Mouse (Mus musculus) forebrain, embryonic 15.5 days (tissue): Measurements from ENCODE around the gene Glis1. TPM values are rescaled to one million over a fixed set of nuclear protein-coding genes. Genes with fewer than 3 reads are reported as not detected.

ENCODE experiments used
- ATAC-seq: fragments of 200-750 bp; cut with Nextera tagmentation; replicated peaks from 2 replicates; pipeline ENCODE4 v1.8.0; 2017; ENCODE audit warnings: mild to moderate bottlenecking, moderate TSS enrichment, moderate library complexity
- H3K27ac ChIP-seq: fragments of 300-500 bp; sonication (generic); replicated peaks from 2 replicates; pipeline ENCODE4 v1.5.1; 2015; ENCODE audit warnings: mild to moderate bottlenecking, inconsistent platforms
- H3K27me3 ChIP-seq: fragments of 300-500 bp; sonication (generic); 2 replicates; pipeline ENCODE4 v1.6.1; 2015; ENCODE audit warnings: inconsistent platforms
- H3K36me3 ChIP-seq: fragments of 300-500 bp; sonication (generic); 2 replicates; pipeline ENCODE4 v1.6.1; 2015; ENCODE audit warnings: mild to moderate bottlenecking, inconsistent platforms
- H3K4me1 ChIP-seq: fragments of 300-500 bp; sonication (generic); 2 replicates; pipeline ENCODE4 v1.6.1; 2015; ENCODE audit warnings: inconsistent platforms
- H3K4me2 ChIP-seq: fragments of 300-500 bp; sonication (generic); replicated peaks from 2 replicates; pipeline ENCODE4 v1.6.1; 2015; ENCODE audit warnings: mild to moderate bottlenecking, inconsistent platforms
- H3K4me3 ChIP-seq: fragments of 300-500 bp; sonication (generic); 2 replicates; pipeline ENCODE4 v1.5.1; 2015; ENCODE audit warnings: mild to moderate bottlenecking, inconsistent platforms
- H3K9ac ChIP-seq: fragments of 300-500 bp; sonication (generic); replicated peaks from 2 replicates; pipeline ENCODE4 v1.6.1; 2015; ENCODE audit warnings: mild to moderate bottlenecking, inconsistent platforms
- H3K9me3 ChIP-seq: fragments of 300-500 bp; sonication (generic); 2 replicates; pipeline ENCODE4 v1.6.1; 2016; ENCODE audit warnings: inconsistent platforms
- WGBS: fragments of 180-500 bp; shearing (Covaris S2); methylation state at CpG from one replicate; pipeline ENCODE4 v1.1.7; 2015; ENCODE audit warnings: mixed read lengths; 5-methylcytosine and 5-hydroxymethylcytosine counted together
- polyA plus RNA-seq: library from polyadenylated mRNA; unstranded; fragments of >200 nt; fragmentation: Nextera tagmentation; extraction: Ambion mirVana; gene quantifications from 2 replicates; pipeline ENCODE4 v1.2.1, GENCODE M21; 2015

The Glis1 gene
- polyA plus RNA-seq, 1 experiment from 2014 or later, result 0.95 TPM

- Histone ChIP-seq H3K27ac (no peak overlapping the region), H3K4me2 (peak overlapping the region; percentile 95), H3K27me3 (peaks cover 37% of the 10 kb centered on the region), H3K4me1 (peaks cover 16% of the 10 kb centered on the region), H3K9ac (peak overlapping the region; percentile 50), H3K4me3 (peak overlapping the region; percentile 71), H3K36me3 (no peaks in the 10 kb centered on the region), H3K9me3 (no peaks in the 10 kb centered on the region)
- no peak for ATAC-seq
- 5% methylated on average over 15 of the region's 15 CpGs for WGBS
Observed at GRCm38 (mm10) chr4:107433998-107434355, 414 bp upstream of the Glis1 start.

- Histone ChIP-seq H3K4me3 (peak overlapping the region; percentile 71), H3K9me3 (no peaks in the 10 kb centered on the region), H3K36me3 (no peaks in the 10 kb centered on the region), H3K9ac (peak overlapping the region; percentile 50), H3K4me2 (peak overlapping the region; percentile 95), H3K27ac (no peak overlapping the region), H3K27me3 (peaks cover 37% of the 10 kb centered on the region), H3K4me1 (peaks cover 16% of the 10 kb centered on the region)
- ATAC-seq, result peak; percentile 44
- WGBS, result 1% methylated on average over 47 of the region's 47 CpGs
Observed at GRCm38 (mm10) chr4:107435238-107435946, 1.0 kb downstream of the Glis1 start.

GRCm38 (mm10) chr4:107436476-107436875 is 2.1 kb downstream of the Glis1 start:
- WGBS, result 90% methylated on average over 7 of the region's 7 CpGs
- Histone ChIP-seq H3K4me2 (no peak overlapping the region), H3K4me3 (no peak overlapping the region), H3K36me3 (no peaks in the 10 kb centered on the region), H3K4me1 (peaks cover 16% of the 10 kb centered on the region), H3K27me3 (peaks cover 43% of the 10 kb centered on the region), H3K27ac (no peak overlapping the region), H3K9ac (no peak overlapping the region), H3K9me3 (no peaks in the 10 kb centered on the region)
- no peak for ATAC-seq

- H3K9me3 ChIP-seq, result no peaks in the 10 kb centered on the region
- H3K27me3 ChIP-seq, result peaks cover 44% of the 10 kb centered on the region
Observed at GRCm38 (mm10) chr4:107438741-107439140, 4.3 kb downstream of the Glis1 start.

GRCm38 (mm10) chr4:107440306-107440705 is 5.9 kb downstream of the Glis1 start:
- H3K4me1 ChIP-seq, result peaks cover 6% of the 10 kb centered on the region
- H3K9me3 ChIP-seq, result no peaks in the 10 kb centered on the region
- H3K4me2 ChIP-seq, result no peak overlapping the region
- peaks cover 41% of the 10 kb centered on the region for H3K27me3 ChIP-seq
- no peak overlapping the region for H3K9ac ChIP-seq
- no peak for ATAC-seq
- H3K36me3 ChIP-seq, result no peaks in the 10 kb centered on the region
- WGBS, result 19% methylated on average over 13 of the region's 13 CpGs
- no peak overlapping the region for H3K4me3 ChIP-seq
- no peak overlapping the region for H3K27ac ChIP-seq

More at GRCm38 (mm10) chr4:107438741-107439140, 4.3 kb downstream of the Glis1 start:
- no peak overlapping the region for H3K4me2 ChIP-seq
- H3K4me3 ChIP-seq, result no peak overlapping the region
- WGBS, result 92% methylated on average over 8 of the region's 8 CpGs
- H3K9ac ChIP-seq, result no peak overlapping the region
- H3K4me1 ChIP-seq, result peaks cover 16% of the 10 kb centered on the region
- H3K27ac ChIP-seq, result no peak overlapping the region
- no peak for ATAC-seq
- H3K36me3 ChIP-seq, result no peaks in the 10 kb centered on the region

- Histone ChIP-seq H3K9me3 (no peaks in the 10 kb centered on the region), H3K9ac (no peak overlapping the region), H3K27ac (no peak overlapping the region), H3K27me3 (peaks cover 25% of the 10 kb centered on the region), H3K4me2 (no peak overlapping the region), H3K4me3 (no peak overlapping the region), H3K4me1 (no peaks in the 10 kb centered on the region), H3K36me3 (no peaks in the 10 kb centered on the region)
- ATAC-seq, result no peak
- whole genome bisulfite sequencing, result 64% methylated on average over 11 of the region's 11 CpGs
Observed at GRCm38 (mm10) chr4:107442288-107442687, 7.9 kb downstream of the Glis1 start.

- H3K9ac ChIP-seq, result no peak overlapping the region
- no peaks in the 10 kb centered on the region for H3K36me3 ChIP-seq
- no peak overlapping the region for H3K4me2 ChIP-seq
- ATAC-seq, result no peak
- H3K27ac ChIP-seq, result no peak overlapping the region
- WGBS, result 41% methylated on average over 16 of the region's 16 CpGs
- H3K27me3 ChIP-seq, result peaks cover 19% of the 10 kb centered on the region
- H3K4me3 ChIP-seq, result no peak overlapping the region
- no peaks in the 10 kb centered on the region for H3K4me1 ChIP-seq
- no peaks in the 10 kb centered on the region for H3K9me3 ChIP-seq
Observed at GRCm38 (mm10) chr4:107442891-107443483, 8.6 kb downstream of the Glis1 start.

GRCm38 (mm10) chr4:107443621-107444020 is 9.2 kb downstream of the Glis1 start:
- no peaks in the 10 kb centered on the region for H3K36me3 ChIP-seq

GRCm38 (mm10) chr4:107448481-107448880 is 14.1 kb downstream of the Glis1 start:
- WGBS, result 89% methylated on average over 6 of the region's 6 CpGs
- no peak overlapping the region for H3K27ac ChIP-seq
- no peaks in the 10 kb centered on the region for H3K9me3 ChIP-seq
- no peak overlapping the region for H3K4me2 ChIP-seq
- H3K4me1 ChIP-seq, result no peaks in the 10 kb centered on the region
- ATAC-seq, result no peak
- no peak overlapping the region for H3K4me3 ChIP-seq
- no peaks in the 10 kb centered on the region for H3K36me3 ChIP-seq
- 0 out of 2 replicates have a peak, but pooled peaks cover 7% of the 10 kb centered on the region for H3K27me3 ChIP-seq
- no peak overlapping the region for H3K9ac ChIP-seq

More at GRCm38 (mm10) chr4:107443621-107444020, 9.2 kb downstream of the Glis1 start:
- ATAC-seq, result no peak
- H3K4me1 ChIP-seq, result no peaks in the 10 kb centered on the region
- H3K4me3 ChIP-seq, result no peak overlapping the region
- no peak overlapping the region for H3K4me2 ChIP-seq
- peaks cover 19% of the 10 kb centered on the region for H3K27me3 ChIP-seq
- 53% methylated on average over 11 of the region's 11 CpGs for WGBS
- no peaks in the 10 kb centered on the region for H3K9me3 ChIP-seq
- H3K27ac ChIP-seq, result no peak overlapping the region
- H3K9ac ChIP-seq, result no peak overlapping the region

- no peak overlapping the region for H3K4me3 ChIP-seq
- no peaks in the 10 kb centered on the region for H3K9me3 ChIP-seq
- 0 out of 2 replicates have a peak, but pooled peaks cover 3% of the 10 kb centered on the region for H3K27me3 ChIP-seq
- no peaks in the 10 kb centered on the region for H3K4me1 ChIP-seq
- H3K9ac ChIP-seq, result no peak overlapping the region
- no peak for ATAC-seq
- H3K27ac ChIP-seq, result no peak overlapping the region
- no peaks in the 10 kb centered on the region for H3K36me3 ChIP-seq
- no peak overlapping the region for H3K4me2 ChIP-seq
- WGBS, result 92% methylated on average over 13 of the region's 13 CpGs
Observed at GRCm38 (mm10) chr4:107449519-107449918, 15.1 kb downstream of the Glis1 start.

- no peaks in the 10 kb centered on the region for H3K4me1 ChIP-seq
- no peak overlapping the region for H3K4me2 ChIP-seq
- H3K27me3 ChIP-seq, result no peaks in the 10 kb centered on the region
- no peak overlapping the region for H3K4me3 ChIP-seq
- 67% methylated on average over 18 of the region's 18 CpGs for WGBS
- H3K27ac ChIP-seq, result no peak overlapping the region
- H3K9ac ChIP-seq, result no peak overlapping the region
- no peaks in the 10 kb centered on the region for H3K36me3 ChIP-seq
- H3K9me3 ChIP-seq, result no peaks in the 10 kb centered on the region
- ATAC-seq, result no peak; the same call in 1 of the 2 replicates
Observed at GRCm38 (mm10) chr4:107452266-107453015, 18.1 kb downstream of the Glis1 start.
